Mouse (Mus musculus) small intestine, adult 10 weeks (tissue): ENCODE measurements around the gene Gm21294. TPM values are rescaled to one million over a fixed set of nuclear protein-coding genes. Genes with fewer than 3 reads are reported as not detected.

Source experiments
- polyA plus RNA-seq: library from polyadenylated mRNA; stranded (reverse); fragments of 350-450 nt; fragmentation: Illumina TruSeq; extraction: RNeasy Lipid Tissue Mini Kit (QIAGEN cat#74804); gene quantifications from one replicate; pipeline ENCODE4 v1.2.3, GENCODE M21; 2014; ENCODE audit warnings: low replicate concordance

The Gm21294 gene
- polyA plus RNA-seq: not detected

GRCm38 (mm10) chrY:89052506-89052905 is at the start of gene Gm21294:
Gm21294 (plus strand) TSS chrY:89052806.

